Mouse (Mus musculus) thymus, postnatal 14 days (tissue): ENCODE data around the gene Bckdha.

ENCODE experiments used
- DNase-seq: peaks from one replicate; pipeline ENCODE4 v3.0.0; 2021

Bckdha gene

GRCm38 (mm10) chr7:25681341-25682231, 22.8 kb upstream of the Bckdha start:
- DNase-seq = peak; percentile 77

DNA sequence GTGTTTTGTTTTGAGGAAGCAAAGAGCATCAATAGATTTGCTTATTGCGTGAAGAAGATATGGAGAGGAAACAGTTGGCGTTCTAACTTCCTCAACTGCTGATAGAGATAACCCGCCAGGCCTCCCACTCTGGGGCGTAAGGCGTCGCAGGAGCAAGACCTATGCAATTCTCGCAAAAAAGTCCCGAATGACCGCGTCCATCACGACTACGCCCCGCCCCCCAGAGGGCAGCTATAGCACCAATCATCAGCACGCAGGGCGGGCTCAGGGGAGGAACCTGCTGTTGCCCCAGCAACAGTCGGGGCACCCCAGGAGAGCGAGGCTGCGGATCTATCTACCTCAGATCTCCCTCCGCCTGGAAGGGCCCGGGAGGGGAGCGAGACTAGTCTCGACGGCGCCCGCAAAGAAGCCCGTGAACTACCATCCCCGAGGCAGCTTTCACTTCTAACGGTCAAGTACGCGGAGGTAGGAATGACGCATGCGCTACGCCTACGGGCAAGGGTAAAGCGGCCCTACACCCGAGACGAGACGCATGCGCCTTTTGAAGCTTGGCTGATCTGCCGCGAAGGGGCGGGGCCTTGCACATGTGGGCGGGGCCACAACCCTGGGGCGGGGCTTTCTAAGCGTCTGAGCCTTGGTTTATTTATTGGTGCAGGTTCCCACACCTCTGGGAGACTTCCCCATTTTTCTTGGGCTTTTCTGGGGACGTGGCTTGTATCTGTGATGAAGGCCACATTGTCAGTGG, 21.9 kb upstream of the Bckdha start, which contains the start of gene B9d2:
Gene B9d2 (plus strand): TSS at position 267 of the 745 bp plus-strand sequence.
- DNase-seq = peak; percentile 98

- peak; percentile 51 for DNase-seq
These were observed 21.2 kb upstream of the Bckdha start for GRCm38 (mm10) chr7:25679971-25680370.

DNA sequence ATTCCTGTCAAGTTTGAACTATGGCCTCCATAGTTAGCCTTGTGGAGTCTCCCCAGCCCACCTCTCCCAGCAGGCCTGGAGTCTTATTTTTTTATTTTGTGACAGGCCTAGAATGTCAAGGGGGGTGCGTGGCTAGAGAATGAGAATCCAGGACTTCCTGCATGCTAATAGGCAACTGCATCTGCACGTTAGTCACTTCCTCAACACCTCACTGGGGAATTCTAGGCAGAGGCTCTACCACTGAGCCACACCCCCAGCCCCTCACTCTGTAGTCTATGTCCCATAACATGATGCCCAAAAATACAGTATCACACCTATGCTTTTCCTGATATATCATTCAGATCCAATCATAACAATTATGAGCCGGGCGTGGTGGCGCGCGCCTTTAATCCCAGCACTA, 18.2 kb upstream of the Bckdha start:
- no peak for DNase-seq

- no peak for DNase-seq
These were observed 17.5 kb upstream of the Bckdha start for GRCm38 (mm10) chr7:25676085-25676781.

GRCm38 (mm10) chr7:25675405-25675804, 16.6 kb upstream of the Bckdha start:
- DNase-seq = no peak

DNA sequence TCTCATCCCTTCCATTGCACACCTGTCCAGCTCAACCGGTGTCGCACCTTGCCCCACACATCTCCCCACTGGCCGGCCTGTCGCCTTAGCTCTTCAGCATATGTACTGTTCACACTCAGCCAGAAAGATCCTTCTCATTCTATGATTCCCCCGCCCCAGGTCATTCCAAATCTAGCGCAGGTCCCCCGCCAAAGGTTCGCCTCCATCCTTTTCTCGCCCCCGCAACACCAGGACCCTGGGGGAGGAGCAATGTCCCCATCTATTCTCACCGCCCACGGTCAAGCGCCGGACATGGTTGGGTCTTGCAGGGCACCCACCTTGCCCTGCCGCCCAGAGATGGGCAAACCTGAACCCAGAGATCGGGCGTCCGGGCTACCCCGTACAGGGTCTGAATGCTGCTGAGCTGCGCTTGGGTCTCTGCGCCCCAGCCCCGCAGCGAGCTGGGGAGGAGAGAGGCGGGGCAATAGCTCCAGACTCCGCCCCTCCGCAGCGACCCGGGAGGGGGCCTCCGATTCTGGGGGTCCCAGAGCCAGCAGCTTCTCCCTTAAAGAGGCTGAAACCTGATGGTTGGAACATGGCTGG, 16.0 kb upstream of the Bckdha start, which contains the start of gene Tmem91:
Gene Tmem91 (minus strand): TSS at position 448 of the 582 bp plus-strand sequence.
- DNase-seq = peak; percentile 50

- DNase-seq = no peak
These were observed 15.5 kb upstream of the Bckdha start for GRCm38 (mm10) chr7:25674297-25674696.

GRCm38 (mm10) chr7:25672442-25672841, 13.7 kb upstream of the Bckdha start:
- DNase-seq = no peak

DNA sequence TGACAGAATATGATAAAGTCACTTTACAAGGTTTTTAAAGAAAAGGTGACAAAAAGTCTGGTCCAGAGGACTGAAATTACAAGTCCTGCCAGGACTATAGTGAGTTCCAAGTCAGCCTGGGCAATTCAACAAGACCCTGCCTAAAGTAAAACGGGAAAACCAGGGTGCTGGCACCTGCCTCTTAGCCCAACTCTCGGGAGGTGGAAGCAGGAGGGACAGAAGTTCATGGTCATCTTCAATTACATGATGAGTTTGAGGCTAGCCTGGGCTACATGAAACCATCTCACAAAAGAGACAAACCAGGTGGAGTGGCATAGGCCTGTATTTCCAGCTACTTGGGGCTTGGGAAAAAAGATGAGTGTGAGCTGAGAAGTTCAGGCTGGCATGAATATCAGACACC, 12.9 kb upstream of the Bckdha start:
- DNase-seq = no peak

DNA sequence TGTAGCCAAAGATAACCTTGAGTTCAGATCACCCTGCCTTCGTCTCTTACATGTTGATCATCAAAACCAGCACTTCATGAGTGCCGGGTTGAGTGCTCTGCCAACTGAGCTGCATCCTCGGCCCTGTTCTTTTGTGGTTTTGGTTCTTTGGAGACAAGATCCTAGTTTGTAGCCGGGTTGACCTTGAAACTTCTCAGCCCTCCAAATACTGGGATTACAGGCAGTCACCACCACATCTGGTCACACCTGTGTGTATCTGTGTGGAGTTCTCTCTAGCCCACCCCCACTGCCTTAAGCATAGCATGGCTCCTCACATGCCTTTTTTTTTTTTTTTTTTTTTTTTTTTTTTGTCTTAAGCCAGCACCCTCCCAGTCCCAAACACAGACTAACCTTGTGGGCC, 11.3 kb upstream of the Bckdha start:
- DNase-seq = no peak

GRCm38 (mm10) chr7:25669631-25670030, 10.8 kb upstream of the Bckdha start:
- no peak for DNase-seq

DNA sequence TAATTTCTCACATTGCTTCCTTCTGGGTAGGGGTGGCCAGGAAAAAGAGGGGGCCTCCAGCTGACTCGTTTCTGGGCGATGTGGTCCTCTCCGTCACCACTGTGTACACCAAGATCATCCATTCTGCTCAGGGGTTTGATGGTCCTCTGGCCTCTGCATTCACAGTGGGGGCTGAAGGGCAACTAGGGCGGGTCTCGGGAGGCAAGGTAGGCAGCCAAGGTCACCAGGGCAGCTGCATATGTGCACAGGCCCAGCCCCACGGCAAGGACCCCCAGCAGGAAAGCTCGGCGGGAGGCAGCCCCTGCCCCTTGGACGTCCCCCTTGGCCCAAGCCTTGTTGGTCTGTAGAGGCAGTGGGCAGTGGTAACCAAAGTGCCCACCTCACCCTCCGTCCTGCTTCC, 10.4 kb upstream of the Bckdha start:
- no peak for DNase-seq

- DNase-seq = no peak
These were observed 7.6 kb upstream of the Bckdha start for GRCm38 (mm10) chr7:25666381-25666780.

GRCm38 (mm10) chr7:25657785-25658184, 996 bp downstream of the Bckdha start:
- DNase-seq = no peak

- DNase-seq = no peak
These were observed 3.0 kb downstream of the Bckdha start for GRCm38 (mm10) chr7:25655601-25656428.

GRCm38 (mm10) chr7:25652244-25652759, 6.5 kb downstream of the Bckdha start:
- DNase-seq = no peak

- peak; percentile 67 for DNase-seq
These were observed 7.5 kb downstream of the Bckdha start for GRCm38 (mm10) chr7:25651281-25651680.

GRCm38 (mm10) chr7:25649839-25650238, 8.9 kb downstream of the Bckdha start:
- no peak for DNase-seq

- peak; percentile 86 for DNase-seq
These were observed 11.1 kb downstream of the Bckdha start for GRCm38 (mm10) chr7:25647574-25648123.

GRCm38 (mm10) chr7:25645074-25645473, 13.7 kb downstream of the Bckdha start:
- DNase-seq = peak; percentile 56
